Comparison of ENCODE assay signal across 24 mouse cellular contexts in the genomic region with DNA sequence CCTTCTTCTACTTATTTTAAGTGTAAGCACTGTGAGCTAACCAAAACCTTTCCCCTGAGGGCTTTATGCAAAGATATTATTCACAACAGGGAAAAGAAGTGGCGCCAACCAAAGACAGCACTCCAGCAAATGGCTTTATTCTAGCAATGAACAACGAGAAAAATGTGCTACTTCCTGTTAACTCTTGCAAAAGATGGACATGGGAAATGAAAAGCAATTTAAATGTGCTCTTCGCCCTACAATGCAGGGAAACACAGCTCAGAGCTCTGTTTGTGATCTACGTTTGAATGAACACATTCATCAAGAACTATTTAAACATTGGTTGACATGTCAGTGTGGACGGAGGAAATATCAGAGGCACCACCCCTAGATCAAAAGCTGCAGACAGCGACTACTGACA.
"Had no signal": no experiment of that assay in that cellular context is flagged by ENCODE, and none has a peak within 500 bp of the region (broad histone marks: within the 10 kb centered on the region; RNA-seq: fewer than 3 reads in every experiment).

No protein-coding gene starts in this region.

- H3K27me3 ChIP-seq: heart, embryonic 12.5 days; hindbrain, embryonic 13.5 days; hindbrain, embryonic 15.5 days; kidney, embryonic 15.5 days; limb, embryonic 13.5 days; limb, embryonic 15.5 days had no signal

- H3K4me1 ChIP-seq: hindbrain, embryonic 13.5 days; limb, embryonic 13.5 days had no signal

- H3K9ac ChIP-seq: forebrain, postnatal 0 days; heart, embryonic 12.5 days; hindbrain, embryonic 13.5 days; hindbrain, embryonic 15.5 days; kidney, embryonic 15.5 days; limb, embryonic 13.5 days; limb, embryonic 15.5 days had no signal

- ATAC-seq: forebrain, postnatal 0 days; hindbrain, postnatal 0 days; intestine, embryonic 16.5 days had no signal

- DNase-seq: forebrain, postnatal 0 days; gastrocnemius, postnatal 14 days; gastrocnemius, postnatal 36 days; heart, adult 18-20 months; heart, postnatal 10 days; heart, postnatal 36 days; kidney, adult 11 months; kidney, adult 2 months; kidney, adult 9 months; kidney, postnatal 14 days; kidney, postnatal 36 days; layer of hippocampus, adult 9-11 months; layer of hippocampus, postnatal 36 days; left cerebral cortex, postnatal 4 days had no signal

- H3K36me3 ChIP-seq: heart, embryonic 10.5 days; heart, embryonic 12.5 days; hindbrain, embryonic 13.5 days; hindbrain, embryonic 15.5 days; kidney, embryonic 15.5 days; limb, embryonic 13.5 days; limb, embryonic 15.5 days had no signal

- H3K4me2 ChIP-seq: heart, embryonic 12.5 days; hindbrain, embryonic 13.5 days; hindbrain, embryonic 15.5 days; kidney, embryonic 15.5 days; limb, embryonic 13.5 days; limb, embryonic 15.5 days had no signal

- H3K4me3 ChIP-seq: heart, embryonic 10.5 days; heart, embryonic 12.5 days; hindbrain, embryonic 13.5 days; hindbrain, embryonic 15.5 days; kidney, embryonic 15.5 days; limb, embryonic 13.5 days; limb, embryonic 15.5 days had no signal

- H3K9me3 ChIP-seq: heart, embryonic 10.5 days; heart, embryonic 12.5 days; hindbrain, embryonic 13.5 days; hindbrain, embryonic 15.5 days; kidney, embryonic 15.5 days; limb, embryonic 13.5 days; limb, embryonic 15.5 days had no signal

- H3K27ac ChIP-seq: heart, embryonic 10.5 days; hindbrain, embryonic 13.5 days; hindbrain, embryonic 15.5 days; hindbrain, postnatal 0 days; kidney, embryonic 15.5 days; kidney, postnatal 0 days; limb, embryonic 13.5 days; limb, embryonic 15.5 days had no signal
